Mouse (Mus musculus) ES-Bruce4 (cell line): ENCODE data around the gene Slc44a2.

Experiments
- CTCF ChIP-seq: IDR thresholded peaks from one replicate; pipeline ENCODE4 v1.8.1; 2011; ENCODE audit warnings: low read depth, low read length
- EP300 ChIP-seq: IDR thresholded peaks from 2 replicates; pipeline ENCODE4 v1.6.1; 2011; ENCODE audit warnings: low read depth, low read length; ENCODE audit not compliant: insufficient read depth
- POLR2A ChIP-seq: IDR thresholded peaks from one replicate; pipeline ENCODE4 v1.8.1; 2011; ENCODE audit warnings: low read length; ENCODE audit not compliant: insufficient read depth

DNA sequence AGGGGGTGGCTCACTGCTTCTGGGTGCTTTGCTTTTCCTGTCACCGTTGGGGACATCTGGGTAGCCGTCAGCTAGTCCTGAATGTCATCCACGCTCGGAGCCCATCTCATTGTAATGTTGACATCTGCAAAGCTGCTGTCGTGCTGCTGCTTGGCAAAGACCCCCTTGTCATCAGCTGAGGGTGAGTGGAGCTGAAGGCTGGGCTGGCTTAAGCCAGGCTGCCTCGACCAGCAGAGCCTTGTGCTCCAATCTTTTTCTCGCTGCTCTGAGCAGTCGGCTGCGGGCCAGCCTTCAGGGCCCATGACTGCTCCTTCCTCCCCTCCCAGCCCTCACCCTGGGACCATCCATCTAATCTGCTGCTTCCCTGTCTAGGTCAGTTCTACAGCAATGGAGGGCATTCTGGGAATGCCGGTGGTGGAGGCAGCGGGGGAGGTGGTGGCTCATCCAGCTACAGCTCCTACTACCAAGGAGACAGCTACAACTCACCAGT is 82.3 kb downstream of the Slc44a2 start:
- TF ChIP-seq CTCF (no peak), EP300 (no peak), POLR2A (no peak)
